Mouse (Mus musculus) megakaryocyte, embryonic 14.5 days (primary cell): ENCODE data around the gene Apbb1.

ENCODE experiments used
- FLI1 ChIP-seq: IDR thresholded peaks from 2 replicates; pipeline ENCODE4 v1.6.1; 2012; ENCODE audit warnings: low read length, inconsistent platforms, mixed read lengths
- GATA1 ChIP-seq: IDR thresholded peaks from 3 replicates; pipeline ENCODE4 v1.6.1; 2012; ENCODE audit warnings: mixed read lengths, low read length, inconsistent platforms, borderline replicate concordance

- no peak for TF ChIP-seq GATA1
- TF ChIP-seq FLI1: no peak
Measured at GRCm38 (mm10) chr7:105617810-105618209, 36.4 kb upstream of the Apbb1 start.
